Mouse (Mus musculus): Measurements from ENCODE around the gene Cul9. TPM values are rescaled to one million over a fixed set of nuclear protein-coding genes. Genes with fewer than 3 reads are reported as not detected.

The Cul9 gene
- polyA plus RNA-seq, 1 experiment from 2014 or later = 5.6 TPM

DNA sequence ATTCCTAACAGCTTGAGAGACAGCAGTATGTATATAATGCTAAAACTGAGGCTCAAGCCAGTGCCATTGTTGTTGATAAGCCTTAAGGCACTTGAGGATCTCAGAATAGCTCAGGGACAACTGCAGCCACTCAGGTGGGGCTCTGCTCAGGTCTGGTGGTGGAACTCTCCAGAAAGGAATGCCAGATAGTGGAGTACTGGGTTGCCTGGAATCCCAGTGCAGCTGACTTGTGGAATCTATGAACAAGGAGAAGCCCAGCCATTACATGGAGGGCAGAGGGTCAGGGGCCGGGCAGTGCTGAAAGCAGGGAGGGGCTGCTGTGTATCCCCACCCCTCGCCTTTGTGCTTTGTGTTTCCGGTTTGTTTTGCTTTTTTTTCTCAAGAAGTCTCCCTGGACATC, 87.7 kb downstream of the Cul9 start:
- peak overlapping the region; percentile 6; the same call in 1 of the 2 replicates for H3K4me2 ChIP-seq (ENCODE audit: low read depth, low read length)
- no peaks in the 10 kb centered on the region for H3K9me3 ChIP-seq (replicated peaks; ENCODE audit: control insufficient read depth, low read length)
- no peak overlapping the region for H3K4me3 ChIP-seq (ENCODE audit: low read length)
- peaks cover 47% of the 10 kb centered on the region for H3K27me3 ChIP-seq (ENCODE audit: control insufficient read depth, insufficient read depth, low read length)
- no peaks in the 10 kb centered on the region for H3K36me3 ChIP-seq (ENCODE audit: control insufficient read depth, insufficient read depth)
- 7% methylated on average over 3 of the region's 3 CpGs for WGBS
- no peak overlapping the region for H3K9ac ChIP-seq (ENCODE audit: low read length)
- peak overlapping the region; percentile 68 for H3K27ac ChIP-seq (ENCODE audit: low read length)
- ATAC-seq (replicated peaks; ENCODE audit: extremely low read depth, insufficient read depth, low FRiP score) = peak; percentile 80
- H3K4me1 ChIP-seq (ENCODE audit: control insufficient read depth, insufficient read depth, low read length) = peaks cover 38% of the 10 kb centered on the region

GRCm38 (mm10) chr17:46457791-46458190, 88.4 kb downstream of the Cul9 start:
- H3K9ac ChIP-seq (ENCODE audit: low read length) = no peak overlapping the region
- H3K4me3 ChIP-seq (ENCODE audit: low read length) = no peak overlapping the region
- H3K36me3 ChIP-seq (ENCODE audit: control insufficient read depth, insufficient read depth) = no peaks in the 10 kb centered on the region
- 14% methylated on average over 10 of the region's 10 CpGs for WGBS
- H3K27me3 ChIP-seq (ENCODE audit: control insufficient read depth, insufficient read depth, low read length) = peaks cover 54% of the 10 kb centered on the region
- H3K4me2 ChIP-seq (ENCODE audit: low read depth, low read length) = peak overlapping the region; percentile 6; the same call in 1 of the 2 replicates
- ATAC-seq (replicated peaks; ENCODE audit: extremely low read depth, insufficient read depth, low FRiP score) = no peak
- H3K27ac ChIP-seq (ENCODE audit: low read length) = peak overlapping the region; percentile 68
- H3K4me1 ChIP-seq (ENCODE audit: control insufficient read depth, insufficient read depth, low read length) = peaks cover 38% of the 10 kb centered on the region
- no peaks in the 10 kb centered on the region for H3K9me3 ChIP-seq (replicated peaks; ENCODE audit: control insufficient read depth, low read length)

DNA sequence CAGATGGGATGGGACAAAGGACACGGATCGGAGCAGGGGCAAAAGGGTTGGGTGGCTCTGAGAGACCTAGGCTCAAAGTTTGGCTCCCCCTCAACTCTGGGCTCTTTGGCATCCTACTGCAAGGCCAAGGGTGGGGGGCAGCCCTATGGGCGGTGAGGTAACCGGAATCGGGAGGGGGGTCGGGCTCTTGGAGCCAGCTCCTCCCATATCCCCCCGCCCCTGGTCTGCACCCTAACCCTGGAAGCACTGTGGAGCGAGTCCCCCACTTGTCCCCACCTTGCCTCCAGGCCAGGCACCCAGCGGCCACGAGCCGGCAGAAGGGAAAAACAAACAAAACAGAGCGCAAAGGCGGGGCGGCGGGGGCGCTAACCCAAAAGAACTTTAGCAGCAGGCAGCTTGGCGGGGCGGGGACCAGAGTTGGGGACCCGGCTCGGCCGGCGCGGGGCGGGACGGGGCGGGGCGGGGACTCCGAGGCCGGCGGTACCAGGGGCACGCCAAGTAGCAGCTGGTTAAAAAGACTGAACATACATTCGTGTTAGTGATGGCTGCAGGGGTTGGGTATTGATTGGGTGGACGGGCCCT, 91.0 kb downstream of the Cul9 start:
- Histone ChIP-seq H3K36me3 (ENCODE audit: control insufficient read depth, insufficient read depth) (no peaks in the 10 kb centered on the region), H3K4me1 (ENCODE audit: control insufficient read depth, insufficient read depth, low read length) (peaks cover 26% of the 10 kb centered on the region), H3K4me3 (ENCODE audit: low read length) (peak overlapping the region; percentile 51), H3K4me2 (ENCODE audit: low read depth, low read length) (peak overlapping the region; percentile 80), H3K27me3 (ENCODE audit: control insufficient read depth, insufficient read depth, low read length) (peaks cover 51% of the 10 kb centered on the region), H3K9ac (ENCODE audit: low read length) (peak overlapping the region; percentile 60), H3K9me3 (replicated peaks; ENCODE audit: control insufficient read depth, low read length) (no peaks in the 10 kb centered on the region), H3K27ac (ENCODE audit: low read length) (no peak overlapping the region)
- no peak for ATAC-seq (replicated peaks; ENCODE audit: extremely low read depth, insufficient read depth, low FRiP score)
- 1% methylated on average over 33 of the region's 33 CpGs for WGBS

DNA sequence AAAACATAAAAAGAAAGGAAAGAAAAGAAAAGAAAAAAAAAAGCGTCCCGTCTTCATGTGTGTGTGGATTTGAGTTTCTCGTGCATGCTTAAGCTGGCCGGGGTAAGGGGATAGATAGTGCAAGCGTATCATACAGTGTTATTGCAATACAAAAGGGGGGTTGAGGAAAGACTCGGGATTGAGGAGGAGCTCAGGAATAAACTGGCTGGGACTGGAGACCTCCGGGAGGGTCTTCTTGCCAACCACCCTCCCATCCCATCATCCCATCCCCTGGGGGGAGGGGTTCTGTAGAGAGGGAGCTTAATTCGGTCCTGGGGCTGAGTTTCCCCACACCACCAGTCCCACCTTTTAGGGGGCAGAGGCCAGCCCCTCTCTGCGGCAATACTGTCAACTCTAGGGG, 91.6 kb downstream of the Cul9 start:
- Histone ChIP-seq H3K4me2 (ENCODE audit: low read depth, low read length) (peak overlapping the region; percentile 80), H3K9ac (ENCODE audit: low read length) (peak overlapping the region; percentile 60), H3K36me3 (ENCODE audit: control insufficient read depth, insufficient read depth) (no peaks in the 10 kb centered on the region), H3K4me1 (ENCODE audit: control insufficient read depth, insufficient read depth, low read length) (peaks cover 26% of the 10 kb centered on the region), H3K9me3 (replicated peaks; ENCODE audit: control insufficient read depth, low read length) (no peaks in the 10 kb centered on the region), H3K27me3 (ENCODE audit: control insufficient read depth, insufficient read depth, low read length) (peaks cover 44% of the 10 kb centered on the region), H3K27ac (ENCODE audit: low read length) (no peak overlapping the region), H3K4me3 (ENCODE audit: low read length) (peak overlapping the region; percentile 51)
- 3% methylated on average over 9 of the region's 9 CpGs for WGBS
- no peak for ATAC-seq (replicated peaks; ENCODE audit: extremely low read depth, insufficient read depth, low FRiP score)

GRCm38 (mm10) chr17:46453970-46454411, 92.2 kb downstream of the Cul9 start:
- Histone ChIP-seq H3K4me2 (ENCODE audit: low read depth, low read length) (peak overlapping the region; percentile 80), H3K9ac (ENCODE audit: low read length) (peak overlapping the region; percentile 47; the same call in 1 of the 2 replicates), H3K4me3 (ENCODE audit: low read length) (peak overlapping the region; percentile 51), H3K36me3 (ENCODE audit: control insufficient read depth, insufficient read depth) (no peaks in the 10 kb centered on the region), H3K27me3 (ENCODE audit: control insufficient read depth, insufficient read depth, low read length) (peaks cover 42% of the 10 kb centered on the region), H3K27ac (ENCODE audit: low read length) (no peak overlapping the region), H3K9me3 (replicated peaks; ENCODE audit: control insufficient read depth, low read length) (no peaks in the 10 kb centered on the region), H3K4me1 (ENCODE audit: control insufficient read depth, insufficient read depth, low read length) (peaks cover 26% of the 10 kb centered on the region)
- 3% methylated on average over 26 of the region's 26 CpGs for WGBS
- ATAC-seq (replicated peaks; ENCODE audit: extremely low read depth, insufficient read depth, low FRiP score) = no peak

GRCm38 (mm10) chr17:46453302-46453948, 92.8 kb downstream of the Cul9 start:
- no peak overlapping the region for H3K27ac ChIP-seq (ENCODE audit: low read length)
- H3K9ac ChIP-seq (ENCODE audit: low read length) = no peak overlapping the region
- WGBS = 17% methylated on average over 13 of the region's 13 CpGs
- H3K4me2 ChIP-seq (ENCODE audit: low read depth, low read length) = no peak overlapping the region
- H3K27me3 ChIP-seq (ENCODE audit: control insufficient read depth, insufficient read depth, low read length) = peaks cover 42% of the 10 kb centered on the region
- H3K9me3 ChIP-seq (replicated peaks; ENCODE audit: control insufficient read depth, low read length) = no peaks in the 10 kb centered on the region
- H3K4me3 ChIP-seq (ENCODE audit: low read length) = no peak overlapping the region
- H3K36me3 ChIP-seq (ENCODE audit: control insufficient read depth, insufficient read depth) = no peaks in the 10 kb centered on the region
- H3K4me1 ChIP-seq (ENCODE audit: control insufficient read depth, insufficient read depth, low read length) = peaks cover 23% of the 10 kb centered on the region
- ATAC-seq (replicated peaks; ENCODE audit: extremely low read depth, insufficient read depth, low FRiP score) = no peak

DNA sequence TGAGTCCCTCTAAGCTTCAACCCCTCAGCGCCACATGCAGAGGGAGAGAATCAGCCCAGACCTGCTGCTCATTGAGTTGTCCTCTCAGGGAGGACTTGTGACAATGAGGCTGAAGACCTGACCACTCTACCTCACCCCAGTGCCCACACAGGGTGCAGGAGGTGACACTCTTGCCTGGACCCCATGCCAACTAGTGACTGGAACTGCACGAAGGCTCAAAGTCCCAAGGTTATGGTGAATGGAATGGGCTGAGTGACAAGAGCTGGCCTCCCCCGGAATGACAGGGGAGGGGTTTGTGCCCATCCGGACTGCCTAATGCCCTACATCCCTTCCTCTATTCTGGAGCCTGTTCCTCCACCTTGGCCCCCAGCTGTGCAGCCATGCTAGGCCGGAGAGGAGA, 93.5 kb downstream of the Cul9 start:
- Histone ChIP-seq H3K27ac (ENCODE audit: low read length) (no peak overlapping the region), H3K4me2 (ENCODE audit: low read depth, low read length) (no peak overlapping the region), H3K36me3 (ENCODE audit: control insufficient read depth, insufficient read depth) (no peaks in the 10 kb centered on the region), H3K4me1 (ENCODE audit: control insufficient read depth, insufficient read depth, low read length) (peaks cover 16% of the 10 kb centered on the region), H3K9me3 (replicated peaks; ENCODE audit: control insufficient read depth, low read length) (no peaks in the 10 kb centered on the region), H3K27me3 (ENCODE audit: control insufficient read depth, insufficient read depth, low read length) (peaks cover 38% of the 10 kb centered on the region), H3K9ac (ENCODE audit: low read length) (no peak overlapping the region), H3K4me3 (ENCODE audit: low read length) (no peak overlapping the region)
- ATAC-seq (replicated peaks; ENCODE audit: extremely low read depth, insufficient read depth, low FRiP score) = no peak
- 50% methylated on average over 5 of the region's 5 CpGs for WGBS

Small RNAs within 50 kb of the gene (microRNA-seq; reads per million reads assigned to microRNA genes)
- gene Mir6976 = 1.4 reads per million

Other genes with a start within 250 kb of the Cul9 start
- 1.3 and 1.4 TPM in 2 replicates for gene Dlk2, start 249.0 kb downstream of the Cul9 start, polyA plus RNA-seq (2015; fragmentation: Nextera tagmentation; extraction: Ambion mirVana)
- 4.9 and 5.3 TPM in 2 replicates for gene Abcc10, start 218.0 kb downstream of the Cul9 start, polyA plus RNA-seq (2015; fragmentation: Nextera tagmentation; extraction: Ambion mirVana)
- gene Zfp318, start 162.7 kb downstream of the Cul9 start, polyA plus RNA-seq (2015; fragmentation: Nextera tagmentation; extraction: Ambion mirVana) = 3.1 and 5.4 TPM in 2 replicates
- gene Crip3, start 117.5 kb downstream of the Cul9 start, polyA plus RNA-seq (2015; fragmentation: Nextera tagmentation; extraction: Ambion mirVana) = 20.2 and 37.5 TPM in 2 replicates
- gene Slc22a7, start 107.9 kb downstream of the Cul9 start, polyA plus RNA-seq (2015; fragmentation: Nextera tagmentation; extraction: Ambion mirVana) = 0.55 and 1.2 TPM in 2 replicates
- gene Ttbk1, start 58.7 kb downstream of the Cul9 start, polyA plus RNA-seq (2015; fragmentation: Nextera tagmentation; extraction: Ambion mirVana) = 0.07 and 0.14 TPM in 2 replicates
- gene Dnph1, start 49.7 kb downstream of the Cul9 start, polyA plus RNA-seq (2015; fragmentation: Nextera tagmentation; extraction: Ambion mirVana) = 28.0 and 29.6 TPM in 2 replicates
- gene Srf, start 9.8 kb upstream of the Cul9 start, polyA plus RNA-seq (2015; fragmentation: Nextera tagmentation; extraction: Ambion mirVana) = 11.0 and 12.4 TPM in 2 replicates
- gene Ptk7, start 83.1 kb upstream of the Cul9 start, polyA plus RNA-seq (2015; fragmentation: Nextera tagmentation; extraction: Ambion mirVana) = 37.6 and 46.0 TPM in 2 replicates
- gene Klc4, start 99.6 kb upstream of the Cul9 start, polyA plus RNA-seq (2015; fragmentation: Nextera tagmentation; extraction: Ambion mirVana) = 25.7 and 29.0 TPM in 2 replicates
- gene Mrpl2, start 99.8 kb upstream of the Cul9 start, polyA plus RNA-seq (2015; fragmentation: Nextera tagmentation; extraction: Ambion mirVana) = 117 and 119 TPM in 2 replicates
- gene Cul7, start 103.9 kb upstream of the Cul9 start, polyA plus RNA-seq (2015; fragmentation: Nextera tagmentation; extraction: Ambion mirVana) = 39.8 and 46.0 TPM in 2 replicates
- gene Rrp36, start 128.0 kb upstream of the Cul9 start, polyA plus RNA-seq (2015; fragmentation: Nextera tagmentation; extraction: Ambion mirVana) = 39.0 and 39.7 TPM in 2 replicates
- 109 and 115 TPM in 2 replicates for gene Mea1, start 132.4 kb upstream of the Cul9 start, polyA plus RNA-seq (2015; fragmentation: Nextera tagmentation; extraction: Ambion mirVana)
- gene Klhdc3, start 134.5 kb upstream of the Cul9 start, polyA plus RNA-seq (2015; fragmentation: Nextera tagmentation; extraction: Ambion mirVana) = 175 and 179 TPM in 2 replicates
- gene Ppp2r5d, start 158.7 kb upstream of the Cul9 start, polyA plus RNA-seq (2015; fragmentation: Nextera tagmentation; extraction: Ambion mirVana) = 56.1 and 59.9 TPM in 2 replicates
- gene Pex6, start 165.1 kb upstream of the Cul9 start, polyA plus RNA-seq (2015; fragmentation: Nextera tagmentation; extraction: Ambion mirVana) = 13.3 and 15.1 TPM in 2 replicates
- 1.8 and 2.5 TPM in 2 replicates for gene Gnmt, start 182.8 kb upstream of the Cul9 start, polyA plus RNA-seq (2015; fragmentation: Nextera tagmentation; extraction: Ambion mirVana)
- gene Cnpy3, start 205.8 kb upstream of the Cul9 start, polyA plus RNA-seq (2015; fragmentation: Nextera tagmentation; extraction: Ambion mirVana) = 50.6 and 51.4 TPM in 2 replicates
- gene Ptcra, start 217.3 kb upstream of the Cul9 start, polyA plus RNA-seq (2015; fragmentation: Nextera tagmentation; extraction: Ambion mirVana) = 17.0 and 38.9 TPM in 2 replicates
- gene 2310039H08Rik, start 226.2 kb upstream of the Cul9 start, polyA plus RNA-seq (2015; fragmentation: Nextera tagmentation; extraction: Ambion mirVana) = 52.0 and 55.1 TPM in 2 replicates
- 93.0 and 103 TPM in 2 replicates for gene Rpl7l1, start 236.3 kb upstream of the Cul9 start, polyA plus RNA-seq (2015; fragmentation: Nextera tagmentation; extraction: Ambion mirVana)